Mouse (Mus musculus): ENCODE measurements at regions not wholly inside any gene's neighbourhood (a gene's known extent, or its start where the extent isn't known, plus 50 kb on each side); places are given as distances from the start of the nearest gene placed in this dataset.

DNA sequence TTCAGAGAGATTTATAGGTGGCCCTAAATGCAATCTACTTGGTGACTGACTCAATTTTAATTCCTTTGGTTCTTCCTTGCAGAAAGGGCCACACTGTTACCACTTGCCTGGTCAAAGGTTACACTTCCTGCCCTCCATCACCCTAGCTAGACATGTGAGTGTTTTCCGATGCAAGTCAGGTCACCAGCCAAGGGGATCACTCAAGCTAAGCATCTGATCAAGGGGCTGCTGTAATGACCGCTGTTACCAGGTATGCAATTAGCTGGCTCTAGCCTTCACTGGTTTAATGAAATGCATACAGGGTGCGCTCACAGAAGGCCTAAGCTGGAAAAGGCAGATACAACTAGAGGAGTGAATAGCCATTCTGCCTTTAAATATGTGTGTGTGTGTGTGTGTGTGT lies 105.1 kb downstream of the Mtx2 start:
- no peak overlapping the region for H3K9ac ChIP-seq (ENCODE audit: low read length)
- no peak overlapping the region for H3K4me2 ChIP-seq (ENCODE audit: low read depth, low read length)
- H3K4me3 ChIP-seq (ENCODE audit: low read length): no peak overlapping the region
- 45% methylated on average over 3 of the region's 3 CpGs for WGBS
- H3K27ac ChIP-seq (ENCODE audit: low read length): no peak overlapping the region
- no peaks in the 10 kb centered on the region for H3K9me3 ChIP-seq (ENCODE audit: control insufficient read depth, low read length)
- no peaks in the 10 kb centered on the region for H3K36me3 ChIP-seq (ENCODE audit: control insufficient read depth, insufficient read depth, low read length)
- ATAC-seq (ENCODE audit: low read depth): no peak
- H3K27me3 ChIP-seq (ENCODE audit: control insufficient read depth, insufficient read depth, low read depth, low read length): no peaks in the 10 kb centered on the region; the same call in 1 of the 2 replicates
- H3K4me1 ChIP-seq (replicated peaks; ENCODE audit: control insufficient read depth, insufficient read depth, low read length): peaks cover 5% of the 10 kb centered on the region; the same call in 1 of the 2 replicates

DNA sequence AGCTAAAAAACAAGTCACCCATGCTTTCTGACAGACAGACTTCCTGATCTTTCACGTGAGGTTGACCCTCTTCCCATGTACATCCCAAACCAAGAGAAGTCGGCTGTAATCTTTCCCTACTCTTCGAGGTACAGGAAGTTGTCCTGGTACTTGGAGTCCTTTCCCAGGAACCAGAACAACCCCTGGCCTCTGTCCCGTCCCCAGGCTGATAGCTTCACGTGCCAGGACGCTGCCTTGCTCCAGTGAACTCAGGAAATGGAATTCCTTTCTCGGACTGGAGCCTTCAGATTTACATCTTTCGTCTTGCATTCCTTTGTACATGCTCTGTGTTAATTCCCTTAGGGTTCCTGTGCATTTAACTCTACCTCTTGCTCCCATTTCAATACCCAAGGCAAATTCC lies 107.6 kb downstream of the Mtx2 start:
- no peaks in the 10 kb centered on the region for H3K9me3 ChIP-seq (ENCODE audit: control insufficient read depth, low read length)
- H3K27ac ChIP-seq (ENCODE audit: low read length): no peak overlapping the region
- peaks cover 5% of the 10 kb centered on the region; the same call in 1 of the 2 replicates for H3K4me1 ChIP-seq (replicated peaks; ENCODE audit: control insufficient read depth, insufficient read depth, low read length)
- peak; percentile 31; the same call in 1 of the 2 replicates for ATAC-seq (ENCODE audit: low read depth)
- no peaks in the 10 kb centered on the region for H3K36me3 ChIP-seq (ENCODE audit: control insufficient read depth, insufficient read depth, low read length)
- H3K4me2 ChIP-seq (ENCODE audit: low read depth, low read length): no peak overlapping the region
- 13% methylated on average over 8 of the region's 8 CpGs for WGBS
- no peaks in the 10 kb centered on the region for H3K27me3 ChIP-seq (ENCODE audit: control insufficient read depth, insufficient read depth, low read depth, low read length)
- H3K9ac ChIP-seq (ENCODE audit: low read length): no peak overlapping the region
- H3K4me3 ChIP-seq (ENCODE audit: low read length): no peak overlapping the region

GRCm38 (mm10) chr2:74933771-74934170 lies 108.2 kb downstream of the Mtx2 start:
- H3K27ac ChIP-seq (ENCODE audit: low read length): no peak overlapping the region
- 69% methylated on average over 1 of the region's 1 CpGs for WGBS
- ATAC-seq (ENCODE audit: low read depth): no peak

GRCm38 (mm10) chr2:74938711-74939110 lies 113.1 kb downstream of the Mtx2 start:
- H3K9ac ChIP-seq (ENCODE audit: low read length): no peak overlapping the region
- no peak for ATAC-seq (ENCODE audit: low read depth)
- H3K4me1 ChIP-seq (replicated peaks; ENCODE audit: control insufficient read depth, insufficient read depth, low read length): peaks cover 3% of the 10 kb centered on the region; the same call in 1 of the 2 replicates
- H3K9me3 ChIP-seq (ENCODE audit: control insufficient read depth, low read length): no peaks in the 10 kb centered on the region
- 54% methylated on average over 9 of the region's 9 CpGs for WGBS
- no peak overlapping the region for H3K27ac ChIP-seq (ENCODE audit: low read length)
- peaks cover 3% of the 10 kb centered on the region; the same call in 1 of the 2 replicates for H3K27me3 ChIP-seq (ENCODE audit: control insufficient read depth, insufficient read depth, low read depth, low read length)
- no peaks in the 10 kb centered on the region for H3K36me3 ChIP-seq (ENCODE audit: control insufficient read depth, insufficient read depth, low read length)
- H3K4me2 ChIP-seq (ENCODE audit: low read depth, low read length): no peak overlapping the region
- no peak overlapping the region for H3K4me3 ChIP-seq (ENCODE audit: low read length)

More at GRCm38 (mm10) chr2:74933771-74934170, 108.2 kb downstream of the Mtx2 start:
- Histone ChIP-seq H3K9me3 (ENCODE audit: control insufficient read depth, low read length) (no peaks in the 10 kb centered on the region), H3K4me2 (ENCODE audit: low read depth, low read length) (no peak overlapping the region), H3K4me1 (replicated peaks; ENCODE audit: control insufficient read depth, insufficient read depth, low read length) (peaks cover 5% of the 10 kb centered on the region; the same call in 1 of the 2 replicates), H3K4me3 (ENCODE audit: low read length) (no peak overlapping the region), H3K9ac (ENCODE audit: low read length) (no peak overlapping the region), H3K36me3 (ENCODE audit: control insufficient read depth, insufficient read depth, low read length) (no peaks in the 10 kb centered on the region), H3K27me3 (ENCODE audit: control insufficient read depth, insufficient read depth, low read depth, low read length) (no peaks in the 10 kb centered on the region)

- WGBS: 84% methylated on average over 10 of the region's 10 CpGs
- peaks cover 2% of the 10 kb centered on the region; the same call in 1 of the 2 replicates for H3K4me1 ChIP-seq (replicated peaks; ENCODE audit: control insufficient read depth, insufficient read depth, low read length)
- H3K27ac ChIP-seq (ENCODE audit: low read length): no peak overlapping the region
- no peaks in the 10 kb centered on the region for H3K36me3 ChIP-seq (ENCODE audit: control insufficient read depth, insufficient read depth, low read length)
- no peak overlapping the region for H3K4me2 ChIP-seq (ENCODE audit: low read depth, low read length)
- no peak overlapping the region for H3K9ac ChIP-seq (ENCODE audit: low read length)
- H3K27me3 ChIP-seq (ENCODE audit: control insufficient read depth, insufficient read depth, low read depth, low read length): peaks cover 3% of the 10 kb centered on the region; the same call in 1 of the 2 replicates
- H3K9me3 ChIP-seq (ENCODE audit: control insufficient read depth, low read length): no peaks in the 10 kb centered on the region
- H3K4me3 ChIP-seq (ENCODE audit: low read length): no peak overlapping the region
- no peak for ATAC-seq (ENCODE audit: low read depth)
Observed at GRCm38 (mm10) chr2:74941966-74942365, 116.4 kb downstream of the Mtx2 start.

- no peak overlapping the region for H3K4me2 ChIP-seq (ENCODE audit: low read depth, low read length)
- no peaks in the 10 kb centered on the region for H3K9me3 ChIP-seq (ENCODE audit: control insufficient read depth, low read length)
- H3K27ac ChIP-seq (ENCODE audit: low read length): no peak overlapping the region
- H3K4me3 ChIP-seq (ENCODE audit: low read length): no peak overlapping the region
- ATAC-seq (ENCODE audit: low read depth): peak; percentile 91
- H3K4me1 ChIP-seq (replicated peaks; ENCODE audit: control insufficient read depth, insufficient read depth, low read length): peaks cover 2% of the 10 kb centered on the region; the same call in 1 of the 2 replicates
- 23% methylated on average over 6 of the region's 6 CpGs for WGBS
- no peaks in the 10 kb centered on the region for H3K36me3 ChIP-seq (ENCODE audit: control insufficient read depth, insufficient read depth, low read length)
- no peak overlapping the region for H3K9ac ChIP-seq (ENCODE audit: low read length)
- peaks cover 3% of the 10 kb centered on the region; the same call in 1 of the 2 replicates for H3K27me3 ChIP-seq (ENCODE audit: control insufficient read depth, insufficient read depth, low read depth, low read length)
Observed at GRCm38 (mm10) chr2:74942611-74943198, 117.1 kb downstream of the Mtx2 start.

DNA sequence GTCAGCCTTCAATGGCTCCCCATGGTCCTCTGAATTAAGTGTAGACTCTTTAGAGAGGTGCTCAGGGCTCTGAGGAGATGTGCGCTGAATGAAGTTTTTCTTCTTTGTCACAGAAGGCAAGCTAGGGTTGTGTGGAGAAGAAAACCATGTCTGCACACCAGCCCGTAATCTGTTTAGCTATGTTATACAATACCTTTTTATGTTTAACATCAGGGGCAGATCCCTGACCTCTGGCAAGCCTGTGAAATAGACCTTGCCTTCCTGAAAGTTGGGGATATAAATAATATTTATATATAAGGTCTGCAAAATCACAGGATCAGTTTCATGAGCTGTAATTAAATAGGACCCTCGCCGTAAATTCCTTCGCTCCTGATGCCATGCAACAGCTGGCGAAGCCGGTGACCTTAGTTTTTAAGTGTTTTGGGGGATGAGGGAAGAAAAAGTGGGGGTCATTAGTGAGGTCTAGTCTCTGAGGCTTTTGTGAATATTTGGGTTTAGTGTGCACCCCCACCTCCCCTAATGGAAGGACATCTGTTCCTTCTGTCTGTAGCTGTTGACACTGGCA lies 119.7 kb downstream of the Mtx2 start:
- no peak overlapping the region for H3K27ac ChIP-seq (ENCODE audit: low read length)
- peaks cover 2% of the 10 kb centered on the region; the same call in 1 of the 2 replicates for H3K4me1 ChIP-seq (replicated peaks; ENCODE audit: control insufficient read depth, insufficient read depth, low read length)
- H3K4me2 ChIP-seq (ENCODE audit: low read depth, low read length): no peak overlapping the region
- no peaks in the 10 kb centered on the region for H3K9me3 ChIP-seq (ENCODE audit: control insufficient read depth, low read length)
- ATAC-seq (ENCODE audit: low read depth): no peak
- 93% methylated on average over 7 of the region's 7 CpGs for WGBS
- no peak overlapping the region for H3K4me3 ChIP-seq (ENCODE audit: low read length)
- H3K36me3 ChIP-seq (ENCODE audit: control insufficient read depth, insufficient read depth, low read length): no peaks in the 10 kb centered on the region
- H3K9ac ChIP-seq (ENCODE audit: low read length): no peak overlapping the region
- H3K27me3 ChIP-seq (ENCODE audit: control insufficient read depth, insufficient read depth, low read depth, low read length): peaks cover 3% of the 10 kb centered on the region; the same call in 1 of the 2 replicates

DNA sequence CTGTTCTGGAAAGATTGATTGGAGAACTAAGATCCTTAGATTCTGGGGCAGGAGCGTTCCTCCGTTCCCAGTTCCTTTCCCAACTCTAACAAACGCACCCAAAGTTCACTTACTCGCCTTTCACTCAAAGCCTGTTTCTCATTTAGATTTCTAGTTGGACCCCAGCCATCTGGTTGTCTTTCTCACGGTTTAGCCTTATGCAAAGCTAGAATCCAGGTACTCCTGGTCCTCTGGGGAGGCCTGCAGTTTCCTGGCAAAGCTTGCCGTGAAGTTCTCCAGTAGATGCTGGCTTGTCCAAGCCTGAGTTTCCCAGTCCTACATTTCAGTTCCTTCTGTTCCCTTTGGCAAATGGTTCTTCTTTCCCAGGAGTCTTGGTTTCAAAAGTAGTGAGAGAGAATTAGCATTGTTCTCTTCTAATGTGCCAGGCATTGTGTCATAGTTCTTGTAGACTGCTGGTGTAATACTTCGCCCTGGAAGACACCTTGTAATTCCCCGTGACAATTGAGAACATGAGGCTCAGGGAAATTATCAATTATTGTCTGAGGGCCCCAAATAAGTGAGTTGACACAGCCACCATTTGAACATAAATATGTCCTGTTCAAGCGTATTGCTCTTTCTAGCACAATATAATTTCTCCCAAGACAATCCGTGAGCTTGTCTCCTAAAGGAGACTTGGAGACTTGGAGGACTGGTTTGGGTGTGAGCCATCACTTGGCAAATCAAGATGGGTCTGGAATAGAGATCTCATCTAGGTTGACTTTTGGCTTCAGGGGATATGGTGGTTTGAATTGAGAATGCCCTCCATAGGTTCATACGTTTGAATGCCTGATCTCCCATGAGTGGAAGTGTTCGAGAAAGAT lies 126.0 kb downstream of the Mtx2 start:
- H3K4me1 ChIP-seq (replicated peaks; ENCODE audit: control insufficient read depth, insufficient read depth, low read length): no peaks in the 10 kb centered on the region
- no peak for ATAC-seq (ENCODE audit: low read depth)
- no peak overlapping the region for H3K9ac ChIP-seq (ENCODE audit: low read length)
- no peak overlapping the region for H3K27ac ChIP-seq (ENCODE audit: low read length)
- no peak overlapping the region for H3K4me2 ChIP-seq (ENCODE audit: low read depth, low read length)
- H3K27me3 ChIP-seq (ENCODE audit: control insufficient read depth, insufficient read depth, low read depth, low read length): no peaks in the 10 kb centered on the region; the same call in 1 of the 2 replicates
- H3K4me3 ChIP-seq (ENCODE audit: low read length): no peak overlapping the region
- no peaks in the 10 kb centered on the region for H3K36me3 ChIP-seq (ENCODE audit: control insufficient read depth, insufficient read depth, low read length)
- no peaks in the 10 kb centered on the region for H3K9me3 ChIP-seq (ENCODE audit: control insufficient read depth, low read length)
- 70% methylated on average over 12 of the region's 12 CpGs for WGBS

DNA sequence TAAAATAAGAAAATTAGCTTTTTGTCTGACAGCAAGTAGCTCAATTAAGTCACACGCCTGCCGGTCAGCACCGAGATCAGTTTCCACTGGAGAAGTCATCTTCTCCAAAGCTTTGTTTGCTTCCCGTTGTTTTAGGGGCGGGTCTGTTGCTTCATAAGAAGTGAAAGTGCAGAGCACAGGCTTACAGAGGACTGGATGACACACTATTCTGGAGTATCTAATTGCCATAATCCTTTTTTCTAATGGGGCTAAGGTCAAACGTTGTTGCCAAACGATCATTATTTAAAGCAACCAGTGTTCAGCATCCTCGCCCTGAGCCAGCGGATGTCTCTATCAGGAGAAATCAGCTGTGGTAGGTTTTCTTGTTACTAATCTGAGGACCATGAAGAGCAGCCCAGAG lies 128.5 kb downstream of the Mtx2 start:
- Histone ChIP-seq H3K9me3 (ENCODE audit: control insufficient read depth, low read length) (no peaks in the 10 kb centered on the region), H3K9ac (ENCODE audit: low read length) (no peak overlapping the region), H3K36me3 (ENCODE audit: control insufficient read depth, insufficient read depth, low read length) (no peaks in the 10 kb centered on the region), H3K27ac (ENCODE audit: low read length) (no peak overlapping the region), H3K4me2 (ENCODE audit: low read depth, low read length) (no peak overlapping the region), H3K27me3 (ENCODE audit: control insufficient read depth, insufficient read depth, low read depth, low read length) (no peaks in the 10 kb centered on the region; the same call in 1 of the 2 replicates), H3K4me1 (replicated peaks; ENCODE audit: control insufficient read depth, insufficient read depth, low read length) (no peaks in the 10 kb centered on the region), H3K4me3 (ENCODE audit: low read length) (no peak overlapping the region)
- whole genome bisulfite sequencing: 62% methylated on average over 9 of the region's 9 CpGs
- ATAC-seq (ENCODE audit: low read depth): 0 out of 2 replicates have a peak, but pooled peaks have one; percentile 52

Data from lung, embryonic 16.5 days (tissue).